ENCODE assay signal across 9 mouse cellular contexts in the genomic region with DNA sequence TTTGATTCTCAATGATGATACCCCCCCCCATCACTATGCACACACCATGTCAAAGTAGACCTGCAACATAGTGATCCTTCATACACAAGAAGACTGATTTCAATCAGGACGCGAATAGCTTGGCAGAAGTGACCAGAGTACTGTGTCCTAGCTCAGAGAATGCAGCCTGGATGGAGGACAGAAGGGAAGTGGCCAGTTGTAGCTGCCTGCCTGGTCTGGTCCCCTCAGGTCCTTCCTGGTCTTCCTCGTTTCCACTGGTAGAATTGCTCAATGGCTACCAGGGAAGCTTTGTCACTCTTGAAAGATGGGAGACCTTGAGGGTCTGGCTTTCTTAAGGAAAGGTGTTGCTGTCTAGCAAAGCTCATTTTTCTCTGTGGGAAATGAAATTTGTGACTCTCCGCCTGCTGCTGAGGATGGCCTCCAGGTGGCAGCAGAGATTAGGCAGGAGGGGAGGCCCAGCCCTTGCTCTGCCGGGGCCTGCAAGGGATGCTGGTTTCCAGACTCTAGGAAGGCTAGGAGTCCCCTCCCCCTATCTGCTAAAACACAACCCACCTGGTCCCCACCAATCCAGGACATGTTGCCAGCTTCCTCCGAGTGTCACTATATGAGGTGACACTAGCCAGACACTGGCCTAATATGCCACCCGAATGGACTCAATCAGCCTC. TPM values are rescaled to one million over a fixed set of nuclear protein-coding genes. Genes with fewer than 3 reads are reported as not detected.
DNase-seq lines count a peak whose midpoint lies in the region; ATAC-seq and TF ChIP-seq lines count a peak whose summit lies in the region.
"Had no signal": no experiment of that assay in that cellular context is flagged by ENCODE, and none has a peak within 500 bp of the region (broad histone marks: within the 10 kb centered on the region; RNA-seq: fewer than 3 reads in every experiment).

No protein-coding gene starts in this region.

- H3K27me3 ChIP-seq in embryonic facial prominence, embryonic 11.5 days (ENCODE audit: control insufficient read depth, insufficient read depth, low read length), result no peaks in the 10 kb centered on the region
- H3K27me3 ChIP-seq in heart, embryonic 15.5 days, result no peaks in the 10 kb centered on the region
- no peaks in the 10 kb centered on the region for H3K27me3 ChIP-seq in lung, embryonic 14.5 days (ENCODE audit: insufficient read depth, low read length)

- peak; percentile 82; the same call in 1 of the 2 replicates for ATAC-seq in embryonic facial prominence, embryonic 11.5 days (replicated peaks; ENCODE audit: insufficient number of reproducible peaks, low FRiP score, low TSS enrichment, low read depth)
- ATAC-seq in heart, embryonic 15.5 days (replicated peaks; ENCODE audit: insufficient number of reproducible peaks, insufficient read depth, low FRiP score, low read depth), result peak; percentile 74; the same call in 1 of the 2 replicates
- ATAC-seq in lung, embryonic 14.5 days (ENCODE audit: insufficient read depth), result peak; percentile 84

- H3K27ac ChIP-seq in ES-E14 (ENCODE audit: insufficient read depth, low read depth, low read length, poor library complexity, severe bottlenecking), result no peak overlapping the region
- no peak overlapping the region for H3K27ac ChIP-seq in embryonic facial prominence, embryonic 11.5 days (replicated peaks; ENCODE audit: low read depth, low read length)
- no peak overlapping the region for H3K27ac ChIP-seq in heart, embryonic 15.5 days
- H3K27ac ChIP-seq in lung, embryonic 14.5 days (ENCODE audit: low read depth), result no peak overlapping the region

- TF ChIP-seq CTCF in lung, embryonic 14.5 days (IDR thresholded peaks at IDR 0.05; ENCODE audit: low read depth), result peak; percentile 95

- no peaks in the 10 kb centered on the region for H3K9me3 ChIP-seq in ES-E14 (ENCODE audit: control insufficient read depth, insufficient read depth, low read depth, low read length)
- no peaks in the 10 kb centered on the region for H3K9me3 ChIP-seq in embryonic facial prominence, embryonic 11.5 days (replicated peaks; ENCODE audit: control insufficient read depth, low read length)
- H3K9me3 ChIP-seq in heart, embryonic 15.5 days (replicated peaks), result no peaks in the 10 kb centered on the region
- H3K9me3 ChIP-seq in lung, embryonic 14.5 days (ENCODE audit: low read depth, low read length), result no peaks in the 10 kb centered on the region

- H3K36me3 ChIP-seq in ES-E14 (ENCODE audit: control insufficient read depth, insufficient read depth, low read length, poor library complexity, severe bottlenecking), result no peaks in the 10 kb centered on the region
- H3K36me3 ChIP-seq in embryonic facial prominence, embryonic 11.5 days (replicated peaks; ENCODE audit: control insufficient read depth, insufficient read depth, low read depth, low read length), result no peaks in the 10 kb centered on the region
- H3K36me3 ChIP-seq in heart, embryonic 15.5 days, result no peaks in the 10 kb centered on the region
- no peaks in the 10 kb centered on the region for H3K36me3 ChIP-seq in lung, embryonic 14.5 days (ENCODE audit: insufficient read depth)

- 16% methylated on average over 7 of the region's 7 CpGs for WGBS in embryonic facial prominence, embryonic 11.5 days
- 7% methylated on average over 7 of the region's 7 CpGs for WGBS in heart, embryonic 15.5 days
- 13% methylated on average over 7 of the region's 7 CpGs for WGBS in lung, embryonic 14.5 days

- H3K4me1 ChIP-seq in ES-E14 (ENCODE audit: control insufficient read depth in 2 of 2, insufficient read depth in 2 of 2, low read length in 2 of 2, poor library complexity in 1 of 2), result peaks cover 0 to 3% of the 10 kb centered on the region in 2 experiments; a peak in 1 of 4 replicates
- no peaks in the 10 kb centered on the region for H3K4me1 ChIP-seq in embryonic facial prominence, embryonic 11.5 days (ENCODE audit: control insufficient read depth, insufficient read depth, low read length)
- H3K4me1 ChIP-seq in heart, embryonic 15.5 days (replicated peaks), result peaks cover 10% of the 10 kb centered on the region
- no peaks in the 10 kb centered on the region for H3K4me1 ChIP-seq in lung, embryonic 14.5 days (ENCODE audit: insufficient read depth)

- H3K4me3 ChIP-seq in ES-E14 (ENCODE audit: insufficient read depth in 1 of 2, low read depth in 1 of 2, low read length in 2 of 2, poor library complexity in 1 of 2, severe bottlenecking in 1 of 2), result no peak overlapping the region
- H3K4me3 ChIP-seq in embryonic facial prominence, embryonic 11.5 days (ENCODE audit: low read depth, low read length), result no peak overlapping the region
- H3K4me3 ChIP-seq in heart, embryonic 15.5 days, result no peak overlapping the region
- H3K4me3 ChIP-seq in lung, embryonic 14.5 days (ENCODE audit: low read depth, low read length), result no peak overlapping the region
- H3K4me3 ChIP-seq: megakaryocyte, embryonic 14.5 days had no signal

- peak; percentile 50 for DNase-seq in ES-E14 (ENCODE audit: low read depth, low spot score)
- peak; percentile 74 to 86 for DNase-seq in adrenal gland, postnatal 36 days
- peak; percentile 84 for DNase-seq in embryonic facial prominence, embryonic 11.5 days (ENCODE audit: low spot score)
- peak; percentile 72 for DNase-seq in kidney, postnatal 14 days
- peak; percentile 85 for DNase-seq in lung, embryonic 14.5 days
- peak; percentile 31 for DNase-seq in ovary, adult 18-20 months (ENCODE audit: low spot score)
- DNase-seq in yolk sac, embryonic 10.5 days (ENCODE audit: low spot score), result peak; percentile 55

- in situ Hi-C loops in ES-E14 (cut with MboI; ENCODE audit: low sequenced_read_pairs in 2 of 2, unreplicated experiment in 2 of 2), result loop anchor here in 1 of 2 experiments (10.0 kb wide), 1 partner anchor 60 kb away; no protein-coding TSS in a partner anchor

- no peak overlapping the region for H3K9ac ChIP-seq in ES-E14 (ENCODE audit: insufficient read depth, low read depth, low read length, poor library complexity, severe bottlenecking)
- H3K9ac ChIP-seq in embryonic facial prominence, embryonic 11.5 days (replicated peaks; ENCODE audit: low read length), result no peak overlapping the region
- H3K9ac ChIP-seq in heart, embryonic 15.5 days, result no peak overlapping the region
- no peak overlapping the region for H3K9ac ChIP-seq in lung, embryonic 14.5 days

- no peak overlapping the region for H3K4me2 ChIP-seq in embryonic facial prominence, embryonic 11.5 days (ENCODE audit: low read depth, low read length)
- no peak overlapping the region for H3K4me2 ChIP-seq in heart, embryonic 15.5 days
- no peak overlapping the region for H3K4me2 ChIP-seq in lung, embryonic 14.5 days

TF ChIP-seq in ES-E14, 5 proteins besides CTCF, POLR2A, EP300 and RAD21:
- no peak for TF ChIP-seq HCFC1 (IDR thresholded peaks at IDR 0.05; ENCODE audit: borderline replicate concordance, insufficient read depth, low read length)
- TF ChIP-seq ZC3H11A (IDR thresholded peaks at IDR 0.05; ENCODE audit: borderline replicate concordance, low read depth, low read length), result peak; percentile 71
TF ChIP-seq in ES-E14: peak in this region for 1.

RNA-seq across cellular contexts. Expression of gene Slc4a5, which starts 4.5 kb away (rescaled TPM):
- total RNA-seq in ES-E14 (2012; rRNA removed), result 100 and 104 TPM in 2 replicates
- under 1 TPM; 0.07 to 0.17 TPM for total RNA-seq in adrenal gland, postnatal 36 days (2021)
- polyA plus RNA-seq in embryonic facial prominence, embryonic 11.5 days (2014; fragmentation: Nextera tagmentation; extraction: Ambion mirVana), result 1.0 and 1.1 TPM in 2 replicates
- polyA plus RNA-seq in heart, embryonic 15.5 days (2015; fragmentation: Nextera tagmentation; extraction: Ambion mirVana), result 0.22 and 0.28 TPM in 2 replicates
- 0.61 and 0.64 TPM in 2 replicates for polyA plus RNA-seq in lung, embryonic 14.5 days (2014; fragmentation: Nextera tagmentation; extraction: Ambion mirVana)

RNA-seq across cellular contexts. Expression of gene Dctn1, which starts 49.4 kb away (rescaled TPM):
- total RNA-seq in ES-E14 (2012; rRNA removed), result 40.6 and 41.7 TPM in 2 replicates
- 100 to 1,000 TPM; 127 to 132 TPM for total RNA-seq in adrenal gland, postnatal 36 days (2021)
- polyA plus RNA-seq in embryonic facial prominence, embryonic 11.5 days (2014; fragmentation: Nextera tagmentation; extraction: Ambion mirVana), result 67.0 and 73.5 TPM in 2 replicates
- 60.3 and 82.8 TPM in 2 replicates for polyA plus RNA-seq in heart, embryonic 15.5 days (2015; fragmentation: Nextera tagmentation; extraction: Ambion mirVana)
- 91.6 and 94.1 TPM in 2 replicates for polyA plus RNA-seq in lung, embryonic 14.5 days (2014; fragmentation: Nextera tagmentation; extraction: Ambion mirVana)

RNA-seq across cellular contexts. Expression of gene 1700003E16Rik, which starts 58.9 kb away (rescaled TPM):
- total RNA-seq in ES-E14 (2012; rRNA removed), result 0.31 and 0.53 TPM in 2 replicates
- total RNA-seq in adrenal gland, postnatal 36 days (2021), result under 1 TPM; 0.43 to 0.66 TPM
- polyA plus RNA-seq in embryonic facial prominence, embryonic 11.5 days (2014; fragmentation: Nextera tagmentation; extraction: Ambion mirVana), result 0.97 and 1.4 TPM in 2 replicates
- 0.91 and 1.6 TPM in 2 replicates for polyA plus RNA-seq in heart, embryonic 15.5 days (2015; fragmentation: Nextera tagmentation; extraction: Ambion mirVana)
- polyA plus RNA-seq in lung, embryonic 14.5 days (2014; fragmentation: Nextera tagmentation; extraction: Ambion mirVana), result 0.96 and 1.3 TPM in 2 replicates

RNA-seq across cellular contexts. Expression of gene Wdr54, which starts 58.9 kb away (rescaled TPM):
- total RNA-seq in ES-E14 (2012; rRNA removed), result 3.7 and 4.3 TPM in 2 replicates
- total RNA-seq in adrenal gland, postnatal 36 days (2021), result 1 to 10 TPM; 1.8 to 3.1 TPM
- polyA plus RNA-seq in embryonic facial prominence, embryonic 11.5 days (2014; fragmentation: Nextera tagmentation; extraction: Ambion mirVana), result 10.7 and 11.1 TPM in 2 replicates
- 3.4 and 4.3 TPM in 2 replicates for polyA plus RNA-seq in heart, embryonic 15.5 days (2015; fragmentation: Nextera tagmentation; extraction: Ambion mirVana)
- polyA plus RNA-seq in lung, embryonic 14.5 days (2014; fragmentation: Nextera tagmentation; extraction: Ambion mirVana), result 5.6 and 8.5 TPM in 2 replicates

Comparison
In these comparisons a context has a peak if more than half of its experiments do, and no peak if none do; other contexts are left out.
1. DNase-seq: peak in every context shown above with its lines; median percentile 85 in lung, embryonic 14.5 days; 84 in embryonic facial prominence, embryonic 11.5 days; 80 in adrenal gland, postnatal 36 days; 72 in kidney, postnatal 14 days; 55 in yolk sac, embryonic 10.5 days; 50 in ES-E14; 31 in ovary, adult 18-20 months.